ENCODE assay signal across 8 mouse cellular contexts in the genomic region with DNA sequence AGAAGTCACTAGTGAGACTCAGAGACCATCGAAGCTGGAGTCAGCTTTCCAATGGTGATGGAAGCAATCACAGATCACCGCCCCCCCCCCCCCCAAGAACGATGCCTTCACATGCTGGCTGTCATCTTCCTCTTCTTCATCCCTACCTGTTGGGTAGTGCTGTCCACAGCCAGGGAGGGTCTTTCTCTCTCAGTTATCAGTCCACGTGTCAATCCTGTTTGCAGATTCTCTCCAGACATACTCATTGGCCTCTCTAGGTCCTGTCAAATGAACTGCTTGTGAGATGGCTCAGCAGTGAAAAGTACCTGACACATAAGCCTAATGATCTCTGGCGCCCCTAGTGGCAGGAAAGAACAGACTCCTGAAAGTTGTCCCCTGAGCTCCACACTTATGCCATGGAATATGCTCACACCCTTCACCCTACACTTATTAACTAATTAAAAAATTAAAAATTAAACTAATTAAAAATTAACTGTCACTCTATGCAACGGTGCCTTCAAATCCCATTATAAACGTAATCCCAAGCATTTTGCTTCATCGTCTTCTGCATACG.
A peak's percentile ranks its signal among the peaks of the same experiment; 100 is the strongest.
DNase-seq lines count a peak whose midpoint lies in the region.

No protein-coding gene starts in this region.

- peak; percentile 78 for DNase-seq in embryo, embryonic 10 days (ENCODE audit: low spot score)
- DNase-seq in embryo, embryonic 9.5 days (ENCODE audit: extremely low spot score), result no peak
- DNase-seq in right cerebral cortex, adult 18-20 months, result peak; percentile 48
- no peak for DNase-seq in right cerebral cortex, postnatal 25 days
- peak; percentile 47 to 78 for DNase-seq in cerebellum, postnatal 25 days
- DNase-seq in kidney, adult 9 months, result peak; percentile 63
- peak; percentile 76 for DNase-seq in lung, postnatal 14 days
- peak; percentile 29 to 72 for DNase-seq in spleen, postnatal 10 days (ENCODE audit: low spot score in 2 of 2)

Comparison
In these comparisons a context has a peak if more than half of its experiments do, and no peak if none do; other contexts are left out.
1. DNase-seq: peak in embryo, embryonic 10 days (single experiment), right cerebral cortex, adult 18-20 months (single experiment), cerebellum, postnatal 25 days (2 of 2), kidney, adult 9 months (single experiment), lung, postnatal 14 days (single experiment) and spleen, postnatal 10 days (2 of 2); none in embryo, embryonic 9.5 days (single experiment) and right cerebral cortex, postnatal 25 days (single experiment).